Mouse (Mus musculus) thymus, adult 2 months (tissue): ENCODE data around the gene Antxr1. TPM values are rescaled to one million over a fixed set of nuclear protein-coding genes. Genes with fewer than 3 reads are reported as not detected.
A peak's percentile ranks its signal among the peaks of the same experiment; 100 is the strongest.

Experiments used
- DNase-seq: peaks from one replicate; pipeline ENCODE4 v3.0.0; 2021
- H3K27ac ChIP-seq: fragments of 200-500 bp; 2 replicates; pipeline ENCODE4 v1.5.1; 2012; ENCODE audit warnings: low read length, control low read depth; ENCODE audit not compliant: control insufficient read depth, insufficient read depth
- H3K27me3 ChIP-seq: fragments of 200-500 bp; 2 replicates; pipeline ENCODE4 v1.6.1; 2012; ENCODE audit warnings: mild to moderate bottlenecking, low read length, moderate library complexity, mixed read lengths; ENCODE audit not compliant: control insufficient read depth, insufficient read depth
- H3K36me3 ChIP-seq: fragments of 200-500 bp; 2 replicates; pipeline ENCODE4 v1.6.1; 2012; ENCODE audit warnings: mild to moderate bottlenecking, low read length, moderate library complexity; ENCODE audit not compliant: control insufficient read depth, insufficient read depth
- H3K4me1 ChIP-seq: fragments of 200-500 bp; replicated peaks from 2 replicates; pipeline ENCODE4 v1.6.1; 2012; ENCODE audit warnings: low read length; ENCODE audit not compliant: control insufficient read depth, insufficient read depth
- H3K4me3 ChIP-seq: fragments of 200-500 bp; 2 replicates; pipeline ENCODE4 v1.5.1; 2012; ENCODE audit warnings: mild to moderate bottlenecking, low read length, control low read depth, moderate library complexity; ENCODE audit not compliant: control insufficient read depth, insufficient read depth
- CTCF ChIP-seq: fragments of 200-500 bp; IDR thresholded peaks from 2 replicates; pipeline ENCODE4 v1.5.1; 2012; ENCODE audit warnings: mild to moderate bottlenecking, control low read depth, low read length, moderate library complexity, borderline replicate concordance; ENCODE audit not compliant: control insufficient read depth, poor library complexity, insufficient read depth; ENCODE audit errors: extremely low read depth
- POLR2A ChIP-seq: fragments of 200-500 bp; IDR thresholded peaks from 2 replicates; pipeline ENCODE4 v1.6.1; 2012; ENCODE audit warnings: mild to moderate bottlenecking, low read length, control low read depth, moderate library complexity; ENCODE audit not compliant: control insufficient read depth, poor library complexity, insufficient read depth; ENCODE audit errors: extremely low read depth
- WGBS: fragments of 180-500 bp; shearing (Covaris S2); methylation state at CpG from one replicate; pipeline ENCODE4 v1.1.7; 2018; 5-methylcytosine and 5-hydroxymethylcytosine counted together
- polyA plus RNA-seq: library from polyadenylated mRNA; depleted of rRNA; stranded (reverse); fragments of >200 nt; gene quantifications from 2 replicates; pipeline ENCODE4 v1.2.3, GENCODE M21; 2012

Antxr1 gene
- polyA plus RNA-seq, 1 experiment: 3.7 TPM

GRCm38 (mm10) chr6:87323381-87323780, 12.2 kb downstream of the Antxr1 start:
- peaks cover 7% of the 10 kb centered on the region; the same call in 1 of the 2 replicates for H3K4me1 ChIP-seq
- H3K27me3 ChIP-seq: no peaks in the 10 kb centered on the region
- no peak overlapping the region for H3K27ac ChIP-seq
- 89% methylated on average over 2 of the region's 2 CpGs for WGBS
- H3K4me3 ChIP-seq: no peak overlapping the region
- no peaks in the 10 kb centered on the region for H3K36me3 ChIP-seq
- TF ChIP-seq POLR2A (no peak), CTCF (no peak)
- peak; percentile 72 for DNase-seq

- Histone ChIP-seq H3K4me3 (no peak overlapping the region), H3K36me3 (no peaks in the 10 kb centered on the region), H3K27me3 (no peaks in the 10 kb centered on the region), H3K27ac (no peak overlapping the region), H3K4me1 (peaks cover 7% of the 10 kb centered on the region; the same call in 1 of the 2 replicates)
- DNase-seq: no peak
- WGBS: 97% methylated on average over 7 of the region's 7 CpGs
- TF ChIP-seq CTCF (no peak), POLR2A (no peak)
Measured at GRCm38 (mm10) chr6:87318651-87319050, 17.0 kb downstream of the Antxr1 start.

DNA sequence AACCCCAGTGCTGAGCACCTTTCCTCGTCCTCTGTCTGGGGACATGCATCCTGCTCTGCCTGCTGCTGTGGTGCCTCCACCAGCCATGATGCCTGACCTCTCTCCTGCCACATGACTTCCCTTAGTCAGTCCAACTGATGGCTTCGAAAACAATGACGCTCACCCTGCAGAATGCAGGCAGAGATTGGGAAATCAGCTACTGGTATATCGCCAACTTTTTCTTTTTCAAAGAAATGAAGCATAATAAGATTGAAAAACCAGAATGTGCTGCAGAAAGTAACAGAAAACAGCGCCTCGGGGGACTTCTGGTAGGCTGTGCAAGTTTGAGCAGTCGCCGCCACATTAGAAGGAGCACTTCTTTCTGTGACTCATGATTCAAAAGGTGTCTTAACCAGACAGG, 18.7 kb downstream of the Antxr1 start:
- no peak for DNase-seq
- H3K27ac ChIP-seq: no peak overlapping the region
- WGBS: 93% methylated on average over 8 of the region's 8 CpGs
- no peaks in the 10 kb centered on the region for H3K27me3 ChIP-seq
- no peak for TF ChIP-seq CTCF
- TF ChIP-seq POLR2A: no peak
- no peak overlapping the region for H3K4me3 ChIP-seq
- no peaks in the 10 kb centered on the region for H3K36me3 ChIP-seq
- 0 out of 2 replicates have a peak, but pooled peaks cover 2% of the 10 kb centered on the region for H3K4me1 ChIP-seq

DNA sequence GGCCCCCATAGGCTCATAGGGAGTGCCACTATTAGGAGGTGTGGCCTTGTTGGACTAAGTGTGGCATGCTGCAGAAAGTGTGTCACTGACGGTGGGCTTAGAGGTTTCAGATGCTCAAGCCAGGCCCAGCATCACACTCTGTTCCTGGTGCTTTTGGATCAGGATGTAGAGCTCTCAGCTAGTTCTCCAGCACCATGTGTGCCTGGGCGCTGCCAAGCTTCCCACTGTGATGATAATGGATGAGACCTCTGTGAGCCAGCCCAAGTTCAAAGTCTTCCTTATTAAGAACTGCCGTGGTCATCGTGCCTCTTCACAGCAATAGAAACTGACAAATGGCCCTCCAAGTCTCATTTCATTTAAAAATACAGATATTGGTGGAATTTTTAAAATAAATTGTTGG, 22.9 kb downstream of the Antxr1 start:
- H3K27me3 ChIP-seq: no peaks in the 10 kb centered on the region
- TF ChIP-seq POLR2A (no peak), CTCF (no peak)
- WGBS: 91% methylated on average over 4 of the region's 4 CpGs

DNA sequence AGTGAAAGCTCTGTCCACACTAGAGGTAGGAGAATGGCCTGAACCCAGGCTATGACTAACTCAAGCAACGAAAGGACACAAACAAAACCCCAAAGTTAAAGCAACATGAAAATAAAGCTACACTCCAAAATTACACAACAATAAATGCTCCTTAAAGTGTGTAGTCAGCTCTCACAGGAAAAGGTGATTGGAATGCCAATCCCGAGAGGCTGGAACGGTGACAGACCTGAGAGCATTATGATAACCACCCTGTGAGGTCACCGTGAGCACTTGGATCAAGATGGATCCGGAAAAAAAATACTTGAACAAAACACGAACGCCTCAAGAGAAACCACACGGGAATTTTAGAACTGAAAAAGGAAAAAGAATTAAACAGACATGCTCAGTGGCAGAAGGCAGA, 31.1 kb downstream of the Antxr1 start:
- Histone ChIP-seq H3K27ac (no peak overlapping the region), H3K27me3 (no peaks in the 10 kb centered on the region)

More for the DNA sequence above, 22.9 kb downstream of the Antxr1 start:
- no peak for DNase-seq
- H3K36me3 ChIP-seq: no peaks in the 10 kb centered on the region
- H3K4me3 ChIP-seq: no peak overlapping the region
- no peak overlapping the region for H3K27ac ChIP-seq
- H3K4me1 ChIP-seq: no peaks in the 10 kb centered on the region

DNA sequence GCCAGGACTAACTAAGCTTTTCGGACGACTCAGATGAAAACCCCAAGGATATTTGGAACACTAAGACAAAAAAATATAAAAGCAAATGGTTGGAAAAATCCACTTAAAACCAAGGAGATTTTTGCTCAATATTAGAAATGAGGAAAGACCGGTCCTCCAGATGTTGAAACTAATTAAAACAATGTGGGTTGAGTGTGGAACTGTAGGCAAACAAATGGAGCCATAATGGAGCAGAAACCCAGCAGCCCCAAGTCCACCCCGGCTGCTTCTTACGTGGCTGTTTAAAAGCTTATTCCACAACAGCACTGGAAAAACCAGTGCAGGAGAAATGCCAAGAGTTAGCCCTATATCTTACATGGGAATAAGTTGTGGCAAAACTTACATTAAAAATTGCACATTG, 32.9 kb downstream of the Antxr1 start:
- TF ChIP-seq CTCF (no peak), POLR2A (no peak)
- H3K36me3 ChIP-seq: no peaks in the 10 kb centered on the region
- H3K27me3 ChIP-seq: no peaks in the 10 kb centered on the region
- no peaks in the 10 kb centered on the region for H3K4me1 ChIP-seq
- WGBS: 95% methylated on average over 5 of the region's 5 CpGs
- H3K4me3 ChIP-seq: no peak overlapping the region
- DNase-seq: no peak
- no peak overlapping the region for H3K27ac ChIP-seq

More for the DNA sequence above, 31.1 kb downstream of the Antxr1 start:
- DNase-seq: no peak
- H3K4me3 ChIP-seq: no peak overlapping the region
- H3K4me1 ChIP-seq: no peaks in the 10 kb centered on the region
- 89% methylated on average over 8 of the region's 8 CpGs for WGBS
- H3K36me3 ChIP-seq: no peaks in the 10 kb centered on the region
- TF ChIP-seq CTCF (no peak), POLR2A (no peak)

- WGBS: 94% methylated on average over 4 of the region's 4 CpGs
- Histone ChIP-seq H3K4me1 (no peaks in the 10 kb centered on the region), H3K27ac (no peak overlapping the region), H3K4me3 (no peak overlapping the region), H3K36me3 (no peaks in the 10 kb centered on the region), H3K27me3 (no peaks in the 10 kb centered on the region)
- DNase-seq: no peak
- TF ChIP-seq CTCF (no peak), POLR2A (no peak)
Measured at GRCm38 (mm10) chr6:87301991-87302390, 33.6 kb downstream of the Antxr1 start.
